Mouse (Mus musculus) forebrain, embryonic 16.5 days (tissue): ENCODE data around the gene Zfp667. TPM values are rescaled to one million over a fixed set of nuclear protein-coding genes. Genes with fewer than 3 reads are reported as not detected.
"Not testable (repeated sequence)": the region's sequence is repeated elsewhere in the genome, so short reads cannot be mapped to it uniquely, and the experiment has no call there.

Source experiments
- ATAC-seq: fragments of 200-750 bp; cut with Nextera tagmentation; 2 replicates; pipeline ENCODE4 v1.8.0; 2017; ENCODE audit warnings: mild to moderate bottlenecking, moderate library complexity
- H3K27ac ChIP-seq: fragments of 300-500 bp; sonication (generic); 2 replicates; pipeline ENCODE4 v1.5.1; 2014; ENCODE audit warnings: low read length, control low read depth
- H3K27me3 ChIP-seq: fragments of 300-500 bp; sonication (generic); replicated peaks from 2 replicates; pipeline ENCODE4 v1.6.1; 2014; ENCODE audit warnings: low read length; ENCODE audit not compliant: control insufficient read depth, insufficient read depth
- H3K36me3 ChIP-seq: fragments of 300-500 bp; sonication (generic); 2 replicates; pipeline ENCODE4 v1.6.1; 2014; ENCODE audit not compliant: control insufficient read depth, insufficient read depth
- H3K4me1 ChIP-seq: fragments of 300-500 bp; sonication (generic); replicated peaks from 2 replicates; pipeline ENCODE4 v1.6.1; 2014; ENCODE audit warnings: low read length; ENCODE audit not compliant: control insufficient read depth, insufficient read depth
- H3K4me2 ChIP-seq: fragments of 300-500 bp; sonication (generic); 2 replicates; pipeline ENCODE4 v1.6.1; 2014; ENCODE audit warnings: mild to moderate bottlenecking, low read length, control low read depth
- H3K4me3 ChIP-seq: fragments of 300-500 bp; sonication (generic); replicated peaks from 2 replicates; pipeline ENCODE4 v1.5.1; 2014; ENCODE audit warnings: mild to moderate bottlenecking, low read length, control low read depth
- H3K9ac ChIP-seq: fragments of 300-500 bp; sonication (generic); replicated peaks from 2 replicates; pipeline ENCODE4 v1.6.1; 2014; ENCODE audit warnings: low read depth, low read length, control low read depth
- H3K9me3 ChIP-seq: fragments of 300-500 bp; sonication (generic); 2 replicates; pipeline ENCODE4 v1.6.1; 2016; ENCODE audit warnings: low read length; ENCODE audit not compliant: control insufficient read depth
- WGBS: fragments of 180-500 bp; shearing (Covaris S2); extraction: QIAGEN DNeasy Blood & Tissue Kit; methylation state at CpG from one replicate; pipeline ENCODE4 v1.1.7; 2014; 5-methylcytosine and 5-hydroxymethylcytosine counted together
- polyA plus RNA-seq: library from polyadenylated mRNA; unstranded; fragments of >200 nt; fragmentation: Nextera tagmentation; extraction: Ambion mirVana; gene quantifications from 2 replicates; pipeline ENCODE4 v1.2.1, GENCODE M21; 2015

The Zfp667 gene
- polyA plus RNA-seq = 13.0 and 17.1 TPM in 2 replicates

- Histone ChIP-seq H3K4me1 (peaks cover 21% of the 10 kb centered on the region), H3K4me2 (peak within 1 kb of the TSS; percentile 86), H3K27ac (peak within 1 kb of the TSS; percentile 65), H3K36me3 (no peaks in the 10 kb centered on the region), H3K9me3 (no peaks in the 10 kb centered on the region), H3K27me3 (no peaks in the 10 kb centered on the region), H3K9ac (peak within 1 kb of the TSS; percentile 65), H3K4me3 (peak within 1 kb of the TSS; percentile 64)
- peak; percentile 78 for ATAC-seq
- WGBS = 2% methylated on average over 50 of the region's 50 CpGs
These were observed at the start of gene Zfp667 for GRCm38 (mm10) chr7:6285842-6286705. Gene Zfp667, plus strand, starts transcription at chr7:6286579.

- no peak overlapping the region for H3K9ac ChIP-seq
- H3K27ac ChIP-seq = no peak overlapping the region
- H3K4me1 ChIP-seq = no peaks in the 10 kb centered on the region
- WGBS = 47% methylated on average over 11 of the region's 11 CpGs
- H3K27me3 ChIP-seq = no peaks in the 10 kb centered on the region
- H3K4me3 ChIP-seq = no peak overlapping the region
- no peak overlapping the region for H3K4me2 ChIP-seq
- H3K36me3 ChIP-seq = no peaks in the 10 kb centered on the region
- no peak for ATAC-seq
- no peaks in the 10 kb centered on the region for H3K9me3 ChIP-seq
These were observed 46.6 kb upstream of the Zfp667 start for GRCm38 (mm10) chr7:6239787-6240186.

- H3K9ac ChIP-seq, H3K4me3 ChIP-seq, H3K4me1 ChIP-seq, H3K27me3 ChIP-seq, ATAC-seq, H3K4me2 ChIP-seq, H3K36me3 ChIP-seq, H3K9me3 ChIP-seq, H3K27ac ChIP-seq: not testable (repeated sequence)
- WGBS = 31% methylated on average over 1 of the region's 1 CpGs
These were observed 45.4 kb upstream of the Zfp667 start for GRCm38 (mm10) chr7:6240841-6241425.

GRCm38 (mm10) chr7:6244361-6245292, 41.8 kb upstream of the Zfp667 start:
- ATAC-seq = no peak
- H3K27me3 ChIP-seq = no peaks in the 10 kb centered on the region
- H3K27ac ChIP-seq = no peak overlapping the region
- H3K9me3 ChIP-seq = no peaks in the 10 kb centered on the region
- H3K4me1 ChIP-seq = no peaks in the 10 kb centered on the region
- H3K4me2 ChIP-seq = no peak overlapping the region
- H3K36me3 ChIP-seq = no peaks in the 10 kb centered on the region
- no peak overlapping the region for H3K4me3 ChIP-seq
- 65% methylated on average over 11 of the region's 11 CpGs for WGBS
- H3K9ac ChIP-seq = no peak overlapping the region

GRCm38 (mm10) chr7:6252410-6252809, 34.0 kb upstream of the Zfp667 start, which contains the start of gene Epp13:
Gene Epp13, plus strand, starts transcription at chr7:6252710.
- ATAC-seq = no peak
- no peak within 1 kb of the TSS for H3K9ac ChIP-seq
- no peak within 1 kb of the TSS for H3K4me2 ChIP-seq
- H3K4me1 ChIP-seq = no peaks in the 10 kb centered on the region
- H3K4me3 ChIP-seq = no peak within 1 kb of the TSS
- H3K9me3 ChIP-seq = no peaks in the 10 kb centered on the region
- H3K27ac ChIP-seq = no peak within 1 kb of the TSS
- no peaks in the 10 kb centered on the region for H3K27me3 ChIP-seq
- WGBS = 87% methylated on average over 6 of the region's 6 CpGs
- no peaks in the 10 kb centered on the region for H3K36me3 ChIP-seq

GRCm38 (mm10) chr7:6254451-6254850, 31.9 kb upstream of the Zfp667 start:
- Histone ChIP-seq H3K4me2 (no peak overlapping the region), H3K9ac (no peak overlapping the region), H3K27ac (no peak overlapping the region), H3K4me1 (no peaks in the 10 kb centered on the region), H3K4me3 (no peak overlapping the region), H3K27me3 (no peaks in the 10 kb centered on the region), H3K36me3 (no peaks in the 10 kb centered on the region), H3K9me3 (no peaks in the 10 kb centered on the region)
- WGBS = 94% methylated on average over 5 of the region's 5 CpGs
- no peak for ATAC-seq

GRCm38 (mm10) chr7:6257386-6257785, 29.0 kb upstream of the Zfp667 start:
- no peaks in the 10 kb centered on the region for H3K36me3 ChIP-seq
- H3K4me3 ChIP-seq = no peak overlapping the region
- H3K4me1 ChIP-seq = no peaks in the 10 kb centered on the region
- H3K9ac ChIP-seq = no peak overlapping the region
- no peak for ATAC-seq
- H3K4me2 ChIP-seq = no peak overlapping the region
- no peak overlapping the region for H3K27ac ChIP-seq
- no peaks in the 10 kb centered on the region for H3K9me3 ChIP-seq
- H3K27me3 ChIP-seq = no peaks in the 10 kb centered on the region
- WGBS = 84% methylated on average over 4 of the region's 4 CpGs

GRCm38 (mm10) chr7:6258232-6259220, 27.9 kb upstream of the Zfp667 start:
- Histone ChIP-seq H3K4me2 (no peak overlapping the region), H3K9me3 (no peaks in the 10 kb centered on the region), H3K9ac (no peak overlapping the region), H3K4me3 (no peak overlapping the region), H3K36me3 (no peaks in the 10 kb centered on the region), H3K27ac (no peak overlapping the region), H3K4me1 (no peaks in the 10 kb centered on the region), H3K27me3 (no peaks in the 10 kb centered on the region)
- no peak for ATAC-seq
- 37% methylated on average over 16 of the region's 16 CpGs for WGBS
